Mouse (Mus musculus) CD8-positive naive resting alpha-beta T cell, adult 57 days (primary cell): ENCODE measurements around the gene Hist1h2bk. TPM values are rescaled to one million over a fixed set of nuclear protein-coding genes. Genes with fewer than 3 reads are reported as not detected.

Source experiments
- total RNA-seq: library from RNA; stranded (reverse); gene quantifications from one replicate; pipeline ENCODE4 v1.2.4, GENCODE M21; 2023

The Hist1h2bk gene
- total RNA-seq = 16.4 TPM

DNA sequence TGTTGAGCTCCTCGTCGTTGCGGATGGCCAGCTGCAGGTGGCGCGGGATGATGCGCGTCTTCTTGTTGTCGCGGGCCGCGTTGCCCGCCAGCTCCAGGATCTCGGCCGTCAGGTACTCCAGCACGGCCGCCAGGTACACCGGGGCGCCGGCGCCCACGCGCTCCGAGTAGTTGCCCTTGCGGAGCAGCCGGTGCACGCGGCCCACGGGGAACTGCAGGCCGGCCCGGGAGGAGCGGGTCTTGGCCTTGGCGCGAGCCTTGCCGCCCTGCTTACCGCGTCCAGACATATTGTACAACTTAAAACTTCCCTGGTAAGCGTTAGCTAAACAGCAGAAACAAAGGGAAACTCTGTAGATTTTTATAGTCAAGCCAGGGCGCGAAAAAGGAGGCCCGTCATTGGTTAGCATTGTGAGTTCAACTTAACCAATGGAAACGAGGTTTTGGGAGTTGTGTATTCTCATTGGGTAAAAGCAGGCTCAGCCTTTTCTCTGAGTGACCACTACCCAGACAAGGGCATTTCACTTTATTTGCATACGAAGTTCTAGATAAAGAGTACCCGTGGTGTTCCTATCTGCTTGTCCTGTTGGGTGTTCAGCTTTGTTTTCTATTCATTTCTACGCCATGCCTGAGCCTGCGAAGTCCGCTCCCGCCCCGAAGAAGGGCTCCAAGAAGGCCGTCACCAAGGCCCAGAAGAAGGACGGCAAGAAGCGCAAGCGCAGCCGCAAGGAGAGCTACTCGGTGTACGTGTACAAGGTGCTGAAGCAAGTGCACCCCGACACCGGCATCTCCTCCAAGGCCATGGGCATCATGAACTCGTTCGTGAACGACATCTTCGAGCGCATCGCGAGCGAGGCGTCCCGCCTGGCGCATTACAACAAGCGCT is at the start of gene Hist1h2bk, which contains the start of gene Hist1h2ah:
Gene Hist1h2bk, plus strand, starts transcription at position 604 of the 882 bp plus-strand sequence.
Gene Hist1h2ah, minus strand, starts transcription at position 302 of the 882 bp plus-strand sequence.

GRCm38 (mm10) chr13:22009642-22010041 is 26.0 kb upstream of the Hist1h2bk start, which contains the start of gene Prss16:
Gene Prss16 (minus strand): TSS chr13:22009742.

DNA sequence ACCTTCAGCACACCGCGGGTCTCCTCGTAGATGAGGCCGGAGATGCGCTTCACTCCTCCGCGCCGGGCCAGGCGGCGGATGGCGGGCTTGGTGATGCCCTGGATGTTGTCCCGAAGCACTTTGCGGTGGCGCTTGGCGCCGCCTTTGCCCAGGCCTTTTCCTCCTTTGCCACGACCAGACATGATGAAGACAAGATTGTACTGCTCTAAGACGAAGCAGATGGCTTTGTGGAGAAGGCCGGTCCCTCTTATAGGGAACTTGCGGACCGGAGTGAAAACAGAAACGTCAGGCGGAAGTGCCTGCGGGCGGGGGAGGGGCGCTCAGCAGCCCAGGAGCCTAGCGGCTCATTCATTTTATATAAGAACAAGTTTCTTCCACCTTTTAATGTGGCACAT is 5.5 kb downstream of the Hist1h2bk start, which contains the start of gene Hist1h4i:
Gene Hist1h4i, minus strand, starts transcription at position 221 of the 395 bp plus-strand sequence.

DNA sequence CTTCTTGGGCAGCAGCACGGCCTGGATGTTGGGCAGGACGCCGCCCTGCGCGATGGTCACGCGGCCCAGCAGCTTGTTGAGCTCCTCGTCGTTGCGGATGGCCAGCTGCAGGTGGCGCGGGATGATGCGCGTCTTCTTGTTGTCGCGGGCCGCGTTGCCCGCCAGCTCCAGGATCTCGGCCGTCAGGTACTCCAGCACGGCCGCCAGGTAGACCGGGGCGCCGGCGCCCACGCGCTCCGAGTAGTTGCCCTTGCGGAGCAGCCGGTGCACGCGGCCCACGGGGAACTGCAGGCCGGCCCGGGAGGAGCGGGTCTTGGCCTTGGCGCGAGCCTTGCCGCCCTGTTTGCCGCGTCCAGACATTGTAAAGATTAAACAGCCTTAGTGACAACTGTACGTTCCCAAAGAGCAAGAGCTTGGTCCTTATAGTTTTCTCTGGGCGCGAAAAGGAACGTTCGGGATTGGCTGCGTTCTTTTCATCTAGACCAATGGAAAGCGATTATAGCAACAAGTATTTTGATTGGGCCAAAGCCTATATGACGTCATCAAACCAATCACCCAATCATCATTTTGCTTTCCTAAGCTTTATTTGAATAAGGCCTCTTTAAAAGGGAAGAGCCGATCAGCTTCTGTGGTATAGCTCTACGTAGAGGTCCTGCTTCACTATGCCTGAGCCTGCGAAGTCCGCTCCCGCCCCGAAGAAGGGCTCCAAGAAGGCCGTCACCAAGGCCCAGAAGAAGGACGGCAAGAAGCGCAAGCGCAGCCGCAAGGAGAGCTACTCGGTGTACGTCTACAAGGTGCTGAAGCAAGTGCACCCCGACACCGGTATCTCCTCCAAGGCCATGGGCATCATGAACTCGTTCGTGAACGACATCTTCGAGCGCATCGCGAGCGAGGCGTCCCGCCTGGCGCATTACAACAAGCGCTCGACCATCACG is 7.2 kb downstream of the Hist1h2bk start, which contains the start of the genes Hist1h2ag and Hist1h2bj:
Gene Hist1h2ag, minus strand, starts transcription at position 377 of the 935 bp plus-strand sequence.
Gene Hist1h2bj, plus strand, starts transcription at position 647 of the 935 bp plus-strand sequence.

DNA sequence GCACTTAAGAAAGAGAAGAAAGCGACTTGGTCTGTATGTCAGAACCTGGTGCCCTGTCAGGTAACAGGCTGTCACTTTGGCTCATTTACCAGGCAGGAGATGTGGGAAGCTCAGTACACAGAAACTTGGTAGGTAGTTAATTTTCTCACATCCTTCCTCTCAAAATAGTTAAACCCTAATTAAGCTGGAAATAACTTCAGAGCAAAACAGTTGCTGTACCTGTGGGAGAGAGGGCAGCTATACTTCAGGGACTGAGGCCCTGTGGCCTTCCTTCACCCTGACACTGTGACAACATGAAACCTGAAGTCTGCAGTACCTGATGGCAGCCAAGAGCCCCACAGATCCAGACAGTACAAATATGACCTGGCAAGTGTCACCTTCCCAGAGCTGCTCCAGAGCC is 48.5 kb downstream of the Hist1h2bk start, which contains the start of gene Vmn1r188:
Gene Vmn1r188, plus strand, starts transcription at position 301 of the 400 bp plus-strand sequence.

Other genes starting within 250 kb of the Hist1h2bk start
- 10.1 TPM for gene Hist1h2an, start 248.7 kb upstream of the Hist1h2bk start, total RNA-seq
- 16.9 TPM for gene Hist1h2bp, start 248.4 kb upstream of the Hist1h2bk start, total RNA-seq
- gene Hist1h2bq, start 225.7 kb upstream of the Hist1h2bk start, total RNA-seq = 74.5 TPM
- 58.9 TPM for gene Hist1h2ao, start 225.4 kb upstream of the Hist1h2bk start, total RNA-seq
- 281 TPM for gene Hist1h4m, start 224.1 kb upstream of the Hist1h2bk start, total RNA-seq
- 118 TPM for gene Hist1h4n, start 203.7 kb upstream of the Hist1h2bk start, total RNA-seq
- gene Hist1h2ap, start 202.4 kb upstream of the Hist1h2bk start, total RNA-seq = 61.6 TPM
- gene Hist1h2br, start 202.1 kb upstream of the Hist1h2bk start, total RNA-seq = 74.1 TPM
- gene Zfp184, start 90.8 kb upstream of the Hist1h2bk start, total RNA-seq = 0.67 TPM
- not detected for gene Pom121l2, start 54.7 kb upstream of the Hist1h2bk start, total RNA-seq
- gene Prss16, start 26.1 kb upstream of the Hist1h2bk start, total RNA-seq = 0.28 TPM
- gene Hist1h2ah, start 302 bp upstream of the Hist1h2bk start, total RNA-seq = 27.1 TPM
- 83.9 TPM for gene Hist1h4i, start 5.5 kb downstream of the Hist1h2bk start, total RNA-seq
- gene Hist1h2ag, start 7.1 kb downstream of the Hist1h2bk start, total RNA-seq = 11.8 TPM
- gene Hist1h2bj, start 7.3 kb downstream of the Hist1h2bk start, total RNA-seq = 14.2 TPM
- not detected for gene Vmn1r188, start 48.6 kb downstream of the Hist1h2bk start, total RNA-seq
- gene Vmn1r189, start 70.0 kb downstream of the Hist1h2bk start, total RNA-seq = not detected
- not detected for gene Vmn1r191, start 148.1 kb downstream of the Hist1h2bk start, total RNA-seq
- not detected for gene Vmn1r192, start 155.3 kb downstream of the Hist1h2bk start, total RNA-seq
- gene Vmn1r193, start 187.3 kb downstream of the Hist1h2bk start, total RNA-seq = not detected
- gene Vmn1r194, start 208.3 kb downstream of the Hist1h2bk start, total RNA-seq = not detected
- not detected for gene Vmn1r195, start 234.7 kb downstream of the Hist1h2bk start, total RNA-seq